Mouse (Mus musculus) C2C12 (cell line): ENCODE measurements around the gene Thap8.

ENCODE experiments used
- CTCF ChIP-seq: IDR thresholded peaks from one replicate; pipeline ENCODE4 v1.5.1; 2011; ENCODE audit not compliant: control insufficient read depth, insufficient read depth, insufficient read length
- FOSL1 ChIP-seq: IDR thresholded peaks from one replicate; pipeline ENCODE4 v1.8.0; 2011; ENCODE audit warnings: mild to moderate bottlenecking, low read length; ENCODE audit not compliant: poor library complexity, insufficient read depth, severe bottlenecking
- MAX ChIP-seq: IDR thresholded peaks from one replicate; pipeline ENCODE4 v1.6.1; 2011; ENCODE audit warnings: mild to moderate bottlenecking, control low read depth
- MYOD1 ChIP-seq: IDR thresholded peaks from one replicate; pipeline ENCODE4 v1.6.1; 2011; ENCODE audit warnings: low read depth; ENCODE audit not compliant: control insufficient read depth, insufficient read length
- MYOG ChIP-seq: IDR thresholded peaks from one replicate; pipeline ENCODE4 v1.6.1; 2011; ENCODE audit not compliant: control insufficient read depth, insufficient read length; ENCODE audit errors: extremely low read depth
- USF1 ChIP-seq: IDR thresholded peaks from one replicate; pipeline ENCODE4 v1.6.1; 2011; ENCODE audit warnings: low read depth, mild to moderate bottlenecking, control low read depth, moderate library complexity

DNA sequence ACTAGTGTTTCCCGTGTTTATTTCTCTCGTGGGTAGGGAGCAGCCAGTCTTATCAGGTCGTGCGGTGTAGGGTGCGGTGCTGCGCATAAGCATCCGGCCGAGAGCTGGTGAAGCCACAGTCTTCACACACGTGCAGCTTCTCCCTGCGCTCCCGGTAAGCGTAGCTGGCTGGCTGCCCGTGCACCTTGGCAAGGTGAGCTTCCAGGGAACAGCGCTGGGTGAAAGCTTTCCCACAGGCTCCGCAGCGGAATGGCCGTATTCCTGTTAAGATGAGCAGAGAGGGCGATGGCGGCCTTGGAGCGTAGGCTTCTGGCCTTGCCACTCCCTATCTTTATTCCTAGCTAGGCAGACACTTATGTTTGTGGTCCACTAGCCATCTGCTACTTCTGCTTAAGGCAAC is 46.5 kb upstream of the Thap8 start:
- no peak for TF ChIP-seq CTCF
- TF ChIP-seq MAX, result no peak
- no peak for TF ChIP-seq MYOG
- no peak for TF ChIP-seq MYOD1
- TF ChIP-seq USF1, result no peak
- no peak for TF ChIP-seq FOSL1
